Mouse (Mus musculus) layer of hippocampus, adult 9-11 months (tissue): ENCODE results near the gene Ms4a4d.

Source experiments
- DNase-seq: peaks from one replicate; pipeline ENCODE4 v3.0.0; 2022

Ms4a4d gene

GRCm38 (mm10) chr19:11589205-11589604 lies 52.6 kb downstream of the Ms4a4d start:
- no peak for DNase-seq

- no peak for DNase-seq
Observed at GRCm38 (mm10) chr19:11589891-11590449, 53.4 kb downstream of the Ms4a4d start.

- DNase-seq = no peak
Observed at GRCm38 (mm10) chr19:11601349-11601748, 64.7 kb downstream of the Ms4a4d start.

- peak; percentile 60 for DNase-seq
Observed at GRCm38 (mm10) chr19:11602026-11602425, 65.4 kb downstream of the Ms4a4d start.

GRCm38 (mm10) chr19:11604603-11605002 lies 68.0 kb downstream of the Ms4a4d start, which contains the start of gene Ms4a6d:
Gene Ms4a6d, minus strand, starts transcription at chr19:11604849.
- no peak for DNase-seq
